Mouse (Mus musculus) gastrocnemius, postnatal 14 days (tissue): ENCODE data around the gene 1700001K19Rik. TPM values are rescaled to one million over a fixed set of nuclear protein-coding genes. Genes with fewer than 3 reads are reported as not detected.
"Not testable (repeated sequence)": the region's sequence is repeated elsewhere in the genome, so short reads cannot be mapped to it uniquely, and the experiment has no call there.

Experiments
- DNase-seq: peaks from one replicate; pipeline ENCODE4 v3.0.0; 2021; ENCODE audit warnings: mixed read lengths
- intact Hi-C: fragments of 180-260 bp; cut with DNase I; formaldehyde crosslinking; loops from one replicate; pipeline ENCODE4 v1.15.1; 2025; ENCODE audit warnings: low total_unique reads
- total RNA-seq, 2 experiments: library from RNA; stranded (reverse); gene quantifications; 2 replicates each; pipeline ENCODE4 v1.2.3; 2021

Gene 1700001K19Rik
- total RNA-seq, 2 experiments from 2014 or later = not detected

- DNase-seq = no peak
- intact Hi-C loops = no loop called here
These were observed 15.0 kb upstream of the 1700001K19Rik start for GRCm38 (mm10) chr12:110697457-110697856.

DNA sequence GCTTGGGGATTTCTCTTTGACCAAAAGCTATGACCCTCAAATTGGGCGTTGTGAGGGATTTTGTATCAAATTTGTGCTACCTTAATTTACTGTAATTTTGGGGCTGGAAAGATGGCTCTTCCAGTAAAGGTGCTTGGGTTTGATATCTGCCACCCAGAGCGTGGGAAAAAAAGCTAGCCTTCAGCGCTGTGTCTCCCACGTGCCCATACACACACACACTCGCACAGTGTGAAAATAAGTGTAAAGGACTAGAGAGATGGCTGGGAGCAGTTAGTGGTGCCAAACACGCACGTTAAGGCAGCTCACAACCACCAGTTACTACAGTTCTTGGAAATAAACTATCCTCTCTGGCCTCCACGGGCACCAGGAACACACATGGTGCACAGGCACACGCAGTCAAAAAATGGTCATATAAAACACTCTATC, 14.6 kb upstream of the 1700001K19Rik start:
- DNase-seq = no peak
- intact Hi-C loops = no loop called here

DNA sequence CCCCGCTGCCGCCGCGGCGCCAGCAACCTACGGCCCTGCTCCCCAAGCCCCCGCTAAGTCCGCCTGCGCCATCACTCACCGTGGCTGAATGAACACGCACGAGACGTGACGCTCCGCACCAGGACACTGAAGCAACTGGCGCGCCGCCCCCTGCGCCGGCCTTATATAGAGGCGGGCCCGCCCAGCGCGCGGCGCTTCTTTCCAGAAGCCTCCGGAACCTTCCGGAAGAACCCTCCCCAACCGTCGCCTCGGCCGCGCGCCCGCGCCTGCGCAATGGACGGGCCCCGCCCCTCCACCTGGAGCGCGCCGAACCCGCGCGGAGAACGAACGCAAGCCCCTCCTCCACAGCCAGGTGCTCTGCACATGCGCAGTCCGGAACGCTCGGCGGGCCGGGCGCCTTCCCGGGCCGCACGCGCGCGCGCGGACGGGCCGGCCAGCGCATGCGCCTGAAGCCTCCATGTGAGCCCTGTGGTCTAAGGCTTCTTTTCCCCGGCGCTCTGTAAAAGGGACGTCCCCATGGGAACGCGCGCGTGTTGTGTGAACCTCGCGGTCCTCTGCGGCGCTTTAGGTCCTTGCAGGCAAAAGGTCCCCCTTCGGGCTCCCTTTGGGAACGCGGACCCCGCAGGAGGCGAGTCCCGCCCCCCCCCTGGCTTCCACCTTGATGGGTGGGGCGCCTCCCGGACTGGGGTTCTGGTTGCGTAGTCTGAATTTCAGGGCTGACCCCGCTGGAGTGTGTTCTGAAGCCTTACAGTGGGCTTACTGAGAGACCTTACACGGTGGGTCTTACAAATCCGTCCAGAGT, 14.0 kb upstream of the 1700001K19Rik start:
- peak; percentile 97 for DNase-seq
- intact Hi-C loops = no loop called here

DNA sequence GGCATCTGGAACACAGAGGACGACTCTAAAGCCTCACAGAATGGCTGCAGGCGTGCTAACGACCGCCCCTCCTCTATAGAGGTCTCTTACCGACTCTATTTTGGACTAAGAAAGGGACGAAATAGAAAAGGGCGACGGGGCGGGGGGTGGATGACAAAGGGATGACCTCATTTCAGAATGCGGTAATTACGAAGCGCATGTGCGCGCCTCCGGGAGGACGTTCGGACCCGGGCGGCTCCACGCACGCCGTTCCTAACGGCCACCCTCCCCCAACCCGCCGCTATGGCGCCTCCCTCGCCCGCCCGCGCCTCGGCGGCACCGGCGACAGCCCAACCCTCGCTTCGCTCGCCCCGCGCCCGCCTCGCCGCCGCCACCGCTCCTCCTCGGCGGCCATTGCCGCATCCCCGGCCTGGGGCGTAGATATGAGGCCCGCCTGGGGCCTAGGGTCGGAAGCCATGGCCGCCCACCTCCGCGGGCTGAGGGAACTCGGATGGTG, 13.3 kb upstream of the 1700001K19Rik start:
- intact Hi-C loops = no loop called here

GRCm38 (mm10) chr12:110693378-110693777, 11.0 kb upstream of the 1700001K19Rik start:
- intact Hi-C loops = not testable (repeated sequence)

More for the DNA sequence above, 13.3 kb upstream of the 1700001K19Rik start:
- DNase-seq = peak; percentile 38

DNA sequence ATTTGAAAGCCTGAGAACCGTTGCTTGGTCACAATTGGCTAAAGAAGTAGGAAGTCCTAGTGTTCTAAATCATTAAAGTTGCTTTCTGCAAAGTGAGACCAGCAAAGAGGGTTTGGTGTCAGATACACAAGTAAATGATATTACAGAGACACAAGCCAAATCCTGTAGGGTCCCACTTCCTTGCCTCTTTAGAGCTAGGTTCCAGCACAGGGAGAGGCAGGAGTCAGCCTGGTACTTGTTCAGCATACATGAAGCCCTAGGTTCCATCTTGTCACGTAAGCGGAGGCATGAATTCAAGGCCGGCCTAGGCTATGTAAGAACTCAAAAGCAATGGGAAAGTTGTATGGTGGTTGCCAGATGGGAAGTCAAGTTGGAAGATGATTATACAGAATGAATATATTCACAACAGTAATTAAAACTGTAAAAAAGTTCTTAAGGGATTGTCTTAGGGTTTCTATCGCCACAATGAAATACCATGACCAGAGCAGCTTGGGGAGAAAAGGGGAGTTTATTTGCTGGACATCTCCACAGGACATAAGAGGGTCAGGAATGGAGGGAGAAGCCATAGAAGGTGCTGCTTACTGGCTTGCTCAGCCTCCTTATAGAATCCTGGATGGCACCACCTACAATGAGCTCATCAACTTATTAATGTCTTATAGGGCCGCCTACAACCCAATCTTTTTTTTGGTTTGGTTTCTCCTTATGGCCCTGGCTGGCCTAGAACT, 7.7 kb upstream of the 1700001K19Rik start:
- intact Hi-C loops = no loop called here
- no peak for DNase-seq

More at GRCm38 (mm10) chr12:110693378-110693777, 11.0 kb upstream of the 1700001K19Rik start:
- DNase-seq = not testable (repeated sequence)

- intact Hi-C loops, DNase-seq: not testable (repeated sequence)
These were observed 6.5 kb upstream of the 1700001K19Rik start for GRCm38 (mm10) chr12:110688921-110689320.

DNA sequence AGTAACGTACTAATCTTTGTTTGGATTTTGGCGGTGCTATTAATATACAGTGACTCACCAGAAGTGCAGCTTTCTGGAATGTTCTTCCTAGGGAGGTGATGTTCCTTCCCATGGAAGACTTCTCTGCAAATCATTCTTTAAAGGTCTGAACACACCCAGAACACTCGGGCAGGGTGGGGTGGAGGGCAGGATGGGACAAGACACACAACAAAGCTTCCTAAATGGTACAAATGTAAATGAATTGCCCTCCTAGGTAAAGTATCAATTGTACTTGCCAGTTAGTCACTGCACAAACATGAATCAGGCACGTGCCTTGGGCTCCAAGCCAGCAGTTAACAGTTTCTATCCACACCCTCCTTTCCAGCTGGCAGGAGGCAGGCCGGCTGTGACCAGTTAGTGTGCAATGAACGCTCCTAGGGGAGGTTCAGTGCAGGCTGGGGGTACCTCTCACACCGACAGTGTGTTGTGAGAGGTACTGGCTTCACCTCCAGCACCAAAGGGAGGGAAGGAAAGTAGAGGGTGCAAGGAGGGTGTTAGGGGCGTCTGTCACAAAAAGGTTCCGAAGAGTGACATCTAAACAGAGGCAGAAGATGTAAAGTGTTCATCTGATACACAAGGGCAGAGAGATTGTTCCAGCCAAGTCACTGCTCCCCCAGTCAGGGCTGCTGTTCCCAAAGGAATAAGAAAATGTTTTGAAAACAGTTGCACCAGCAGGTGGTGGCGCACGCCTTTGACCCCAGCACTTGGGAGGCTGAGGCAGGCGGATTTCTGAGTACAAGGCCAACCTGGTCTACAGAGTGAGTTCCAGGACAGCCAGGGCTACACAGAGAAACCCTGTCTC, 5.7 kb upstream of the 1700001K19Rik start:
- peak; percentile 44 for DNase-seq
- intact Hi-C loops = no loop called here

DNA sequence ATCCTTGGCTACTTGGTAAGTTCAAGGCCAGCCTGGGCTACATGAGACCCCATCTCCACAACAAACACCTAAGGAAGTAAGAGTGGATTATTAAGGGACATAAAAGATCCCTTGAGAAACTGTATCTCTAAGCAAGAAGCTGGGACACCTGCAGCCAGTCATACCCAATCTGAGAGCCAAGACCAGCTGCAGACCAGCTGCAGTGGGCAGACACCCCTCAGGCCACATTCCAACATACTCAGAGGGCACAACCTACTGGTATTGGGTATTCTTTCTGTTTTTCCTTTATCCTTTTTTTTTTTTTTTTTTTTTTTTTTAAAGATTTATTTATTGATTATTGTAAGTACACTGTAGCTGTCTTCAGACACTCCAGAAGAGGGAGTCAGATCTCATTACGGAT, 1.2 kb upstream of the 1700001K19Rik start:
- DNase-seq = no peak
- intact Hi-C loops = no loop called here

DNA sequence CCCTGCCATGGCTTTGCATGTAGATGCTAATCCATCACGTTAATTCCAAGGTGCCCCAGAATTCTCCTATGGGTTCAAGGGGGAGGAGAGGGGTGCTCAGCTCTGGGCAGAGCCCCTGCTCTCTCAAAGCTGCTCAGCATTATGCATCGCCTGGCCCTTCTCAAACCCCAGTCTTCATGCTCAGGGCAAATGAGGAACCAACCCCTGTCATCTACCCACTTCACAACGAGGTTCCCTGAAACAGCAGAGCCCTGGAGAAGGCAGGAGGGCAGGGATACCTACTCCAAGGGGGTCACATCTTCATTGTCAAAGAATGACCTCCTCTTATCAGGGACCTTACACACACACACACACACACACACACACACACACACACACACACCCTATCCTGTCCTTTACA, 541 bp downstream of the 1700001K19Rik start:
- intact Hi-C loops = no loop called here
- no peak for DNase-seq

GRCm38 (mm10) chr12:110681191-110681590, 1.2 kb downstream of the 1700001K19Rik start:
- intact Hi-C loops = no loop called here
- peak; percentile 43 for DNase-seq

DNA sequence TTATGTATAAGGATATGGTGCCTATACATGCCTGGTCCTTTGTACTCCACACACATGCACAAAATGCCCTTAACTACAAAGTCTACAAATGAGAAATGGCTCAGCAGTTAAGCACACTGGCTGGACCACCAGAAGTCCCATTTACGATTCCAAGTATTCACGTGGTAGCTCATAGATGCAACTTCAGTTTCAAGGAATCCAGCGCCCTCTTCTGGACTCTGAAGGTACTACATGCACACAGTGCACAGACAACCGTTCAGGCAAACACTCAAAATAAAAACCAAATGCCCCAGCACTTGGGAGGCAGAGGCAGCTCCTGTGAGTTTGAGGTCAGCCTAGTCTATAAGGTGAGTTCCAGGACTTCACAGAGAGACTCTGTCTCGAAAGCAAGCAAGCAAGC, 8.2 kb downstream of the 1700001K19Rik start:
- intact Hi-C loops = no loop called here
- no peak for DNase-seq

DNA sequence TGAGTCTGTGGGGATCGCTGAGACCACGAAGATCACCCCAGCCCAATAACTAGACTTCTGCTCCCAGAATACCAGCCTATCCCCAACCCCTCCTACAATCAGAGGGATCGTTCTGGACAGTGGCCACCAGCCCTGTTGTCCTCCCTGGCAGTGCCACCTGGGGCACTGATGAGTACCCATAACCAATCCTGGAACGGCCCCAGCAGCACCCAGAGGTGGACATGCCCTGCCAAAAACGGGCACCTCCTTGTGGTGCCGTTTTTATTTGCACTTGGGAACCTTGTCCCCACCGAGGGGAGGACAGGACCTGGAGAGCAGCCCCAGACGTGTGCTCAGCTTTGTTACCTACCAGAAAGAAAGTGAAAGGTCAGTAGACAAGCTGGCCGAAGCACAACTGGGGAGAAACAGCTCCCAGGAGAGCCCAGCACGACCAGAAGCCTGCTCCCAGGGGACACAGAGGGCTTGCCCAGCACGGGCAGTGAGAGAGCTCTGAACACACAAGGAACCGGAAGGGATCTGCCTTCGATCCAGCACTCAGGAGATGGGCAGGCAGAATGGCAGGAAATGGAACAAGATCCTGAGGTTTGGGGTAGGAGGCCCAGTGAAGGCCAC, 14.8 kb downstream of the 1700001K19Rik start:
- intact Hi-C loops = no loop called here
- no peak for DNase-seq

GRCm38 (mm10) chr12:110661746-110662145, 20.7 kb downstream of the 1700001K19Rik start:
- intact Hi-C loops = no loop called here
- DNase-seq = no peak

DNA sequence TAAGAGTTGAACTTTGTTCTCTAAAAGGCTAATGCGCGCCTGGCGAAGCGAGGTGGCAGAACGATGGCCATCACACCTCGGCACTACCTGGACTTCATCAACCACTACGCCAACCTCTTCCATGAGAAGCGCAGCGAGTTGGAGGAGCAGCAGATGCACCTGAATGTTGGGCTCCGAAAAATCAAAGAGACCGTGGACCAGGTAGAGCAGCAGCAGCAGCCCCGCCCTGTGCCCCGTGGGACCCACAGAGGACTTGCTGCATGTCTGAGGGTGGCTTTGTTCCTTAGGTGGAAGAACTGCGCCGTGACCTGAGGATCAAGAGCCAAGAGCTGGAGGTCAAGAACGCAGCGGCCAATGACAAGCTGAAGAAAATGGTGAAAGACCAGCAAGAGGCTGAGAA, 31.0 kb downstream of the 1700001K19Rik start:
- no peak for DNase-seq
- intact Hi-C loops = no loop called here

DNA sequence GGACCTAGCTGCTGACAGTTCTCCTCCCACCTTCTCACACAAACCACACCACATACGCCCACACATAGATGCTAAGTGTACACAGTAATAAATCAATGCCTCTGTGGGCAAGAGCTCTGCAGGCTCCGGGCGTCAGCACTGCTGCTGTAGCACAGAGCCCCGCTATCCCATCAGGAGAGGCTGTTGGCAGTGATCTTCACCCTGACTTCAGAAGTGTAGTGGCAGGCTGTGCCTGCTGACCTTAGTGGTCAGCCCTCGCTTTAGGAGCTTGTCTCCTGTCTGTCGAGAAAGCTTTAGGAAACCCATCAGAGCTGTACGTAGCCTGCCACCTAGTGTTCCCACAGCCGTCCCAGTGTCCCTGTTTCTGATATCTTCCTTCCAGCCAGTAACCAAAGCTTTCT, 32.2 kb downstream of the 1700001K19Rik start:
- intact Hi-C loops = no loop called here
- no peak for DNase-seq

DNA sequence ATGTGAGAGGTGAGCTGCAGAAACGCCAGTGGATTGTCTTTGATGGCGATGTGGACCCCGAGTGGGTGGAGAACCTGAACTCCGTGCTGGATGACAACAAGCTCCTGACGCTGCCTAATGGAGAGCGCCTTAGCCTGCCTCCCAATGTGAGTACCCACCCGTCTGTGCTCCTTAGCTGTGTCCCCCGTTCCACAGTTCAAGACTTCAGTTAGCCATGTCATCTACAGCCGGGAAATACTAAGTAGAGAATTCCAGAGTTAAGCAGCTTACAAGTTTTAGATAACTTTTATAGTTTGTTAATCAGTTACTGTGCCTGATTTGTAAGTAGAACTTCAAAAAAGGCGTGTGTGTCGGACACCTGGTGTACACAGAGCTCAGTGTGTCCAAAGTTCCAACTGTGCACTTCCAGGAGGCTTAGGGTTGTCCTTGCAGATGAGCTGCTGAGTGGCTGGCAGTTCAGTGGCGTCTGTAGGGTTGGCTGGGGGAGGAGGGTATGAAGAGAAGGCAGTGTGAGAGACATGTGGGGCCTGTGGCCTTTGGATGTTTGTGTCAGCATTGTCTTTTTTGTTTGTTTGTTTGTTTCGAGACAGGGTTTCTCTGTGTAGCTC, 44.8 kb downstream of the 1700001K19Rik start:
- DNase-seq = no peak
- intact Hi-C loops = no loop called here

- no peak for DNase-seq
- intact Hi-C loops = no loop called here
These were observed 46.1 kb downstream of the 1700001K19Rik start for GRCm38 (mm10) chr12:110636293-110636692.

DNA sequence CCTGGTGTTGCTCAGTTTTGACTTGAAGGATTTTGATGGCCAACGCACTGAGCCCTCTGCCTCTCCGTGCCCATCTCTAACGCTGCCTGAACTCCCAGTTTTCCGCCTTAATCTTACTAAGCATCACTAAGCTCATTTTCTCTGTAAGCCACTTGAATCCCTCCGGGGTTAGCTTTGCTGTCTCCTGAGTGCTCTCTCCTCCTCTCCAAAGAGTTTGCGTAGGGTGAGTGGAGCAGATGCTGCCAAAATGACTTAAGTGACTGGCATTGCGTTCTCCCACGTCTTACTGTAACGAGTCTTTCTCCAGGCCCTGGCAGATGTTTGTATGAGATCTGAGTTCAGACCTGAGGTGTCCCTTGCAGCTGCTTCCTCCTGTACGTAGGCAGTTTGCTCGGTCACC, 52.4 kb downstream of the 1700001K19Rik start:
- intact Hi-C loops = no loop called here
- no peak for DNase-seq
